Mouse (Mus musculus): ENCODE results near the gene Elane. TPM values are rescaled to one million over a fixed set of nuclear protein-coding genes. Genes with fewer than 3 reads are reported as not detected.
A peak's percentile ranks its signal among the peaks of the same experiment; 100 is the strongest.

Gene Elane
- polyA plus RNA-seq, 1 experiment from 2014 or later, result 0.14 TPM

GRCm38 (mm10) chr10:79934794-79935569, 48.9 kb downstream of the Elane start:
- H3K27ac ChIP-seq, result 0 out of 2 replicates have a peak overlapping the region, but pooled peaks have one; percentile 32
- 90% methylated on average over 16 of the region's 16 CpGs for WGBS
- H3K27me3 ChIP-seq (ENCODE audit: insufficient read depth, poor library complexity, severe bottlenecking), result no peaks in the 10 kb centered on the region
- H3K4me3 ChIP-seq, result no peak overlapping the region
- peaks cover 98% of the 10 kb centered on the region for H3K4me1 ChIP-seq
- H3K36me3 ChIP-seq, result peaks cover 93% of the 10 kb centered on the region
- DNase-seq (ENCODE audit: low spot score), result no peak
- no peaks in the 10 kb centered on the region for H3K9me3 ChIP-seq

DNA sequence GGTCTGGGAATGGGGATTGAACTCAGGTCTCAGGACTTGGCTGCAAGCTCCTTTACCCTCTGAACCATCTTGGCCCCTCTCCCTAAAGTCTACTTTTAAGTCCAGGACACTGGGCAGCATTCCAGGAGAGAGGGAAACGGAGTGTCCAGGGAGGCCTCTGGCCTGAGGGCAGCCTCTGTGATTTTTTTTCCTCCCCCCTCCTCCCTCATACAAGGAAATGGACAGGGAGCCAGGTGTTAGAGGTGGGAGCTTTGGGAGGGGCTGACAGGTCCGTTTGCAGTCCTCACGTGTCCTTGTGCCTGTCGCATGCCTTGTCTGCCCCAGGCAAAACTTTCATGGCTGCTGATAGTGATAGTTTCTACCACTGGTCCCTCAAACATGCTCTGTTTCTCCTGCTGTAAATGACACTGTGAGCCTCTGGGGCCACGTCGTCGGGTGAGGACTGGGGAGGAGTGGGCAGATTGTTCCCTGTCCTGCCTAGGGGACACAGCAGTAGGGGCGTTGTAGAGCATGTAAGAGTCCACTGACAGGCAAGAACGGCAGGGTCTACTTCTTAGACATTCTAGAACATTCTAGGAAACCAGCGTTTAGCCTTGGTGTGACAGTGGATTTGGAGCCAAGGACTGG, 50.4 kb downstream of the Elane start:
- DNase-seq (ENCODE audit: low spot score), result no peak
- H3K27ac ChIP-seq, result peak overlapping the region; percentile 37; the same call in 1 of the 2 replicates
- no peaks in the 10 kb centered on the region for H3K27me3 ChIP-seq (ENCODE audit: insufficient read depth, poor library complexity, severe bottlenecking)
- no peaks in the 10 kb centered on the region for H3K9me3 ChIP-seq
- H3K4me1 ChIP-seq, result peaks cover 98% of the 10 kb centered on the region
- H3K4me3 ChIP-seq, result no peak overlapping the region
- WGBS, result 61% methylated on average over 10 of the region's 10 CpGs
- peaks cover 95% of the 10 kb centered on the region for H3K36me3 ChIP-seq

GRCm38 (mm10) chr10:79936911-79937441, 50.9 kb downstream of the Elane start:
- Histone ChIP-seq H3K4me1 (peaks cover 92% of the 10 kb centered on the region), H3K9me3 (no peaks in the 10 kb centered on the region), H3K27me3 (ENCODE audit: insufficient read depth, poor library complexity, severe bottlenecking) (no peaks in the 10 kb centered on the region), H3K36me3 (peaks cover 95% of the 10 kb centered on the region), H3K27ac (peak overlapping the region; percentile 37; the same call in 1 of the 2 replicates), H3K4me3 (no peak overlapping the region)
- no peak for DNase-seq (ENCODE audit: low spot score)
- 70% methylated on average over 27 of the region's 27 CpGs for WGBS

Small RNA genes within 50 kb of the gene (microRNA-seq; reads per million reads assigned to microRNA genes)
- gene Mir6910, result not detected

Other genes with a start within 250 kb of the Elane start
- gene Shc2, start 248.3 kb upstream of the Elane start, polyA plus RNA-seq (2016; fragmentation: Nextera tagmentation; extraction: Ambion mirVana), result 2.7 and 6.3 TPM in 2 replicates
- gene Odf3l2, start 240.5 kb upstream of the Elane start, polyA plus RNA-seq (2016; fragmentation: Nextera tagmentation; extraction: Ambion mirVana), result not detected in 2 replicates
- 0.38 and 1.3 TPM in 2 replicates for gene Madcam1, start 221.7 kb upstream of the Elane start, polyA plus RNA-seq (2016; fragmentation: Nextera tagmentation; extraction: Ambion mirVana)
- 52.3 and 59.4 TPM in 2 replicates for gene Tpgs1, start 216.9 kb upstream of the Elane start, polyA plus RNA-seq (2016; fragmentation: Nextera tagmentation; extraction: Ambion mirVana)
- gene Cdc34, start 204.1 kb upstream of the Elane start, polyA plus RNA-seq (2016; fragmentation: Nextera tagmentation; extraction: Ambion mirVana), result 188 and 215 TPM in 2 replicates
- gene Gzmm, start 197.2 kb upstream of the Elane start, polyA plus RNA-seq (2016; fragmentation: Nextera tagmentation; extraction: Ambion mirVana), result 0.46 and 0.54 TPM in 2 replicates
- 1,251 and 1,319 TPM in 2 replicates for gene Bsg, start 181.8 kb upstream of the Elane start, polyA plus RNA-seq (2016; fragmentation: Nextera tagmentation; extraction: Ambion mirVana)
- gene Hcn2, start 169.6 kb upstream of the Elane start, polyA plus RNA-seq (2016; fragmentation: Nextera tagmentation; extraction: Ambion mirVana), result not detected in 2 replicates
- 39.8 and 42.5 TPM in 2 replicates for gene Polrmt, start 139.7 kb upstream of the Elane start, polyA plus RNA-seq (2016; fragmentation: Nextera tagmentation; extraction: Ambion mirVana)
- gene Fgf22, start 131.2 kb upstream of the Elane start, polyA plus RNA-seq (2016; fragmentation: Nextera tagmentation; extraction: Ambion mirVana), result 0.11 and 0.16 TPM in 2 replicates
- gene Rnf126, start 119.3 kb upstream of the Elane start, polyA plus RNA-seq (2016; fragmentation: Nextera tagmentation; extraction: Ambion mirVana), result 84.4 and 113 TPM in 2 replicates
- 7.9 and 8.0 TPM in 2 replicates for gene Fstl3, start 109.0 kb upstream of the Elane start, polyA plus RNA-seq (2016; fragmentation: Nextera tagmentation; extraction: Ambion mirVana)
- gene Prss57, start 95.3 kb upstream of the Elane start, polyA plus RNA-seq (2016; fragmentation: Nextera tagmentation; extraction: Ambion mirVana), result not detected in 2 replicates
- gene Palm, start 92.7 kb upstream of the Elane start, polyA plus RNA-seq (2016; fragmentation: Nextera tagmentation; extraction: Ambion mirVana), result 80.7 and 83.1 TPM in 2 replicates
- 0.21 and 0.82 TPM in 2 replicates for gene Misp, start 65.3 kb upstream of the Elane start, polyA plus RNA-seq (2016; fragmentation: Nextera tagmentation; extraction: Ambion mirVana)
- gene Ptbp1, start 31.8 kb upstream of the Elane start, polyA plus RNA-seq (2016; fragmentation: Nextera tagmentation; extraction: Ambion mirVana), result 174 and 264 TPM in 2 replicates
- 2.4 and 7.8 TPM in 2 replicates for gene Prtn3, start 11.8 kb upstream of the Elane start, polyA plus RNA-seq (2016; fragmentation: Nextera tagmentation; extraction: Ambion mirVana)
- gene Plppr3, start 11.6 kb upstream of the Elane start, polyA plus RNA-seq (2016; fragmentation: Nextera tagmentation; extraction: Ambion mirVana), result 16.2 and 36.9 TPM in 2 replicates
- not detected in 2 replicates for gene Cfd, start 4.6 kb downstream of the Elane start, polyA plus RNA-seq (2016; fragmentation: Nextera tagmentation; extraction: Ambion mirVana)
- 51.9 and 54.4 TPM in 2 replicates for gene Med16, start 22.7 kb downstream of the Elane start, polyA plus RNA-seq (2016; fragmentation: Nextera tagmentation; extraction: Ambion mirVana)
- gene Gm26602, start 24.6 kb downstream of the Elane start, polyA plus RNA-seq (2016; fragmentation: Nextera tagmentation; extraction: Ambion mirVana), result 1.4 and 4.0 TPM in 2 replicates
- 0.31 and 0.33 TPM in 2 replicates for gene Kiss1r, start 30.7 kb downstream of the Elane start, polyA plus RNA-seq (2016; fragmentation: Nextera tagmentation; extraction: Ambion mirVana)
- 88.7 and 96.0 TPM in 2 replicates for gene R3hdm4, start 35.0 kb downstream of the Elane start, polyA plus RNA-seq (2016; fragmentation: Nextera tagmentation; extraction: Ambion mirVana)
- 12.5 and 16.4 TPM in 2 replicates for gene Arid3a, start 40.8 kb downstream of the Elane start, polyA plus RNA-seq (2016; fragmentation: Nextera tagmentation; extraction: Ambion mirVana)
- gene Wdr18, start 73.9 kb downstream of the Elane start, polyA plus RNA-seq (2016; fragmentation: Nextera tagmentation; extraction: Ambion mirVana), result 127 and 155 TPM in 2 replicates
- 0.30 and 0.34 TPM in 2 replicates for gene Grin3b, start 84.5 kb downstream of the Elane start, polyA plus RNA-seq (2016; fragmentation: Nextera tagmentation; extraction: Ambion mirVana)
- gene Tmem259, start 98.1 kb downstream of the Elane start, polyA plus RNA-seq (2016; fragmentation: Nextera tagmentation; extraction: Ambion mirVana), result 12.7 and 16.4 TPM in 2 replicates
- gene Cnn2, start 102.3 kb downstream of the Elane start, polyA plus RNA-seq (2016; fragmentation: Nextera tagmentation; extraction: Ambion mirVana), result 408 and 456 TPM in 2 replicates
- gene Abca7, start 110.2 kb downstream of the Elane start, polyA plus RNA-seq (2016; fragmentation: Nextera tagmentation; extraction: Ambion mirVana), result 2.8 and 4.1 TPM in 2 replicates
- gene Arhgap45, start 130.4 kb downstream of the Elane start, polyA plus RNA-seq (2016; fragmentation: Nextera tagmentation; extraction: Ambion mirVana), result 12.0 and 16.7 TPM in 2 replicates
- 181 and 233 TPM in 2 replicates for gene Polr2e, start 153.5 kb downstream of the Elane start, polyA plus RNA-seq (2016; fragmentation: Nextera tagmentation; extraction: Ambion mirVana)
- gene Gpx4, start 160.9 kb downstream of the Elane start, polyA plus RNA-seq (2016; fragmentation: Nextera tagmentation; extraction: Ambion mirVana), result 767 and 797 TPM in 2 replicates
- gene Sbno2, start 219.3 kb downstream of the Elane start, polyA plus RNA-seq (2016; fragmentation: Nextera tagmentation; extraction: Ambion mirVana), result 14.8 and 15.6 TPM in 2 replicates
- gene Stk11, start 229.6 kb downstream of the Elane start, polyA plus RNA-seq (2016; fragmentation: Nextera tagmentation; extraction: Ambion mirVana), result 12.4 and 17.8 TPM in 2 replicates